Mouse (Mus musculus) bone marrow, adult 2 months (tissue): Measurements from ENCODE around the gene Adgb.

Experiments used
- CTCF ChIP-seq: fragments of 200-500 bp; IDR thresholded peaks from 2 replicates; pipeline ENCODE4 v1.5.1; 2011; ENCODE audit warnings: low read length, control low read depth; ENCODE audit not compliant: control insufficient read depth, insufficient read depth
- POLR2A ChIP-seq: fragments of 200-500 bp; IDR thresholded peaks from 2 replicates; pipeline ENCODE4 v1.6.1; 2011; ENCODE audit warnings: low read depth, mild to moderate bottlenecking, control low read depth, low read length, borderline replicate concordance; ENCODE audit not compliant: control insufficient read depth

GRCm38 (mm10) chr10:10449067-10449466, 23.1 kb downstream of the Adgb start:
- TF ChIP-seq POLR2A, result no peak
- TF ChIP-seq CTCF, result no peak
